Mouse (Mus musculus): ENCODE data around the gene Ltbp1.

Ltbp1 gene

DNA sequence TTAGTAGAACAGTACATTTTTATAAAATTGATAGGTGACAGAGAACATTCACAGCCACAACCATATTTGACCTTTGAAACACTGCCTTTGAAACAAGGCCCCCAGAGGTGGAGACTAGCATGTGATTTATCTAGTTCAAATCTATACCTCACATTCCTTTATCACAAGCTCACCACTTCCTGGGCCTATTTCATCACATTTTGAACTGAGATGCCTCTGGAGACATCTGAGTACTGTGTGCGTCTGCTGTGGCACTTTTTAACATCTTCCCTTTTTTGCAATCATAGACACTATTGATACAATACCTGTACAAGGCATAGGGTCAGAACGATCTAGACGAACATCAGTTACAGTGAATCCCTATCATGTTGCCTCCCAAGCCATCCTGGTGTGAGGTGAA is 232.1 kb downstream of the Ltbp1 start:
- no peak for DNase-seq (ENCODE audit: low spot score)

DNA sequence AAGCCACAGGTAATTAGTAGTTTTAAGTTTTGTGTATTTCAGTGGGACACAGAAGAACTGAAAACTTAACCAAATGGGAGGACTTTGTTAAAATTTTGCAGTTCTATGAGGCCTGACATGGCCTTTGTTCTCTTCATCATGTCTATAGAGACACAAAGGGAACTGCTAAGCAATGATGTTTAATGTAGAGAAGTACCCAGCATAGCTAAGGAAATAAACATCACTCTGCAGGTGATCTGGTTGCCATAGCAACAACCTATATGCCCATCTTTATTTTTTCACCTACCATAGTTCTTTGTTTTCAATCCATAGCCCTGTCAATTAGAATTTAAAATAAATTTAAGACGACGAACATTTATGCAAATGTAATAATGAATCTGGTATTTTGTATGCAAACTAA is 233.3 kb downstream of the Ltbp1 start:
- DNase-seq (ENCODE audit: low spot score) = no peak

GRCm38 (mm10) chr17:75239545-75239944 is 234.2 kb downstream of the Ltbp1 start:
- DNase-seq (ENCODE audit: low spot score) = peak; percentile 13

DNA sequence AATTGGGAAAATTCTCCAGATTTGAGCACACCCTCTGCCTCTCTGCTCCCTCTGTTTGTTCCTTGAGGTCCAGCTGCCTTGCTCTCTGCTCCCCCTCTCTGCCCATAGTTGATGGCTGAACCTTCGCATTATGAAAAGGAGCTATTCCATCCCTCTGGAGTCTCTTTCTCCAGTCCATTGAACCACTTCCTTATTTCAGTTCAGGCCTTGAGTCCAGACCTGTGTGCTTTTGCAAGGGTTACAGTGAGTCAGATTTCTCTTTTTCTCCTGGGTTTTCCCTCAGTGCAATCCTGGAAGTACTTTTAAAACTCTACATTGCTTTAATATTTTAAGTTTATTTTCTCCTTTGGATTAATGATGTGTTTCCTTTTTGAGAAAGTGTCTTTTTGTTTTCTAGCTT is 236.7 kb downstream of the Ltbp1 start:
- DNase-seq (ENCODE audit: low spot score) = no peak

DNA sequence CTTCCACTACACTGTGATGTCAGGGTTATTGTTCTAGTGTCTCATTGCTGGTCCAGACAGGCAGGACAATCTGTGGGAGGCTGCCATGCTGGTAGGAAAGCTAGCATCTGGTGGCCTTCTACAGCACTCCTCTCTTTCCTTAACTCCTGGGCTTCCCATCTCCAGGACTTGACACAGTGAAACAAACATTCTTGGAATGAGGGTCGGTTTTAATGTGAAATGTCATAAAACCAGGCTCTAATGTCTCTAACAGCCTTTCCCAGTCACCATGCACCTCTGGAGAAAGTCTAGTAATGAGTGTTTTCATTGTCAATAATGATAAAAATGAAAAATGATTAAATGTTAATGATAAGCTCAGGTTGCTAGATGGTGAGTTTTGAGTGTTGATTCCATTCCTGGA is 237.9 kb downstream of the Ltbp1 start:
- no peak for DNase-seq (ENCODE audit: low spot score)

- DNase-seq (ENCODE audit: low spot score) = no peak
Measured at GRCm38 (mm10) chr17:75244148-75244547, 238.8 kb downstream of the Ltbp1 start.

DNA sequence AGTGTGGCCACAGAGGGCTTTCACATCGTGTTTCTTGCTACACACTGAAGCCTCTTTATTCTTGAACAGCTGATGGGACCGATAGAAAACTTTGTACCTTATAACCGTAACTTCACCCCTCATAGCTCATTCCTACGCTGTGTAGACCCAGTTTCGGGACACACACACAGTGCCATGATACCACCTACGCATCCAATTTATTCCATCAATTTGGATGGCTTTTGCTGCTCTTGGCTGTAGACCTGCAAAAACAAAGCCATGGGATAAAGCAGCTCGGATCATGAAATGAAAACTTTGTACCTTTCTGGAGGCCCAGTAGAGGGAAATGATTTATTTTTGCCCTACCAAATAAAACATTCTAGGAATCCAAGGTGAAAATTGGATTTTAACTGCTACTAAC is 239.7 kb downstream of the Ltbp1 start:
- no peak for DNase-seq (ENCODE audit: low spot score)

- no peak for DNase-seq (ENCODE audit: low spot score)
Measured at GRCm38 (mm10) chr17:75248632-75249031, 243.3 kb downstream of the Ltbp1 start.

DNA sequence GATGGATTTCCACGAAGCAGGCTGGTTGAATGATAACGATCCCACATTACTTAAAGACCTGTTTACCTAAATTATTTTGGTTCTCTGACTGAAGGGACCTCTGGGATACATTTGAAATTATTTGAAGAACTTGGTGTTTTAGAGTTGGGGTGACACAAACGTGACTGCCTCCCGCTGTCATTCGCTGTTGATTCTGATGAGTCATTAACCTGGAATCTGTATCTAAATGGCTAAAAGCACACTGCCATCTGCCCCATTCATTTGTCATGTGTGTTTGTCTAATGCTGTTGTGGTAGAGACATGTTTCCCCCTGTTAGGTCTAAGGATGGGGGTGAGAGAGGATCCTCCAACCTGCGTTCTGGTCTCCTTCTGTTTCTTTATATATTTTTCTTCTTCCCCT is 245.2 kb downstream of the Ltbp1 start:
- DNase-seq (ENCODE audit: low spot score) = no peak

DNA sequence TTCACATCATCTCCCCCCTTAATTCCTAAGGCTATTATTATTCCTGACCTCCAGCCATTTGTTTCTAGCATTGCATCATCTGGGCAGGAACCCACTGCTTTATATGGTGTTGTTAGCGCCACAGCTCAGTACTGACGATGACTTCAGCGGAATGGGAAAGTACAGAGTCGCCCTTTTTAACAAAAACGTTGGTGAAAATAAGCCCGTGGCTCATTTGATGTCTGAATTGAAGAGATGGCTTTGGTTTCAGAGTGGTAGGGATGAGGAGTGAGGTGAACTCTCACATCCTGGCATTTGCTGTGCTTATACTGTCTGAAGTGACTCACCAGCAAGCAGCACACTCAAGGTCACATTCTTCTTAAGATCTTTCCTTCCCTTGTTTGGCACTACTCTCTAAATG is 245.7 kb downstream of the Ltbp1 start:
- DNase-seq (ENCODE audit: low spot score) = no peak

- DNase-seq (ENCODE audit: low spot score) = no peak
Measured at GRCm38 (mm10) chr17:75252540-75252939, 247.2 kb downstream of the Ltbp1 start.

- no peak for DNase-seq (ENCODE audit: low spot score)
Measured at GRCm38 (mm10) chr17:75254909-75255308, 249.5 kb downstream of the Ltbp1 start.

GRCm38 (mm10) chr17:75255967-75256366 is 250.6 kb downstream of the Ltbp1 start:
- no peak for DNase-seq (ENCODE audit: low spot score)

DNA sequence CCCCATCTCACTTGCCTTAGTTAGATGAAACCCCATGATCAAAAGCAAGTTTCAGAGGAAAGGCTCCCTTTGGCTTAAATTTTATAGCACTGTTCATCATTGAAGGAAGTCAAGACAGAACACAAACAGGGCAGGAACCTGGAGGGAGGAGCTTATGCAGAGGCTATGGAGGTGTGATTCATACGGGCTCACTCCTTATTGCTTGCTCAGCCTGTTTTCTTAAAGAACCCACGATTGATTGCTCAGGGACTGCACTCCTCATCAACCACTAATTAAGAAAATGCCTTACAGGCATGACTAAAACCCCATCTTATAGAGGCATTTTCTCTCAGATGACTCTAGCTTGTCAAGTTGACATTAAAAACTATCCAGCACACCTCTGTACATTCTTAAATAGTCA is 253.1 kb downstream of the Ltbp1 start:
- DNase-seq (ENCODE audit: low spot score) = no peak

DNA sequence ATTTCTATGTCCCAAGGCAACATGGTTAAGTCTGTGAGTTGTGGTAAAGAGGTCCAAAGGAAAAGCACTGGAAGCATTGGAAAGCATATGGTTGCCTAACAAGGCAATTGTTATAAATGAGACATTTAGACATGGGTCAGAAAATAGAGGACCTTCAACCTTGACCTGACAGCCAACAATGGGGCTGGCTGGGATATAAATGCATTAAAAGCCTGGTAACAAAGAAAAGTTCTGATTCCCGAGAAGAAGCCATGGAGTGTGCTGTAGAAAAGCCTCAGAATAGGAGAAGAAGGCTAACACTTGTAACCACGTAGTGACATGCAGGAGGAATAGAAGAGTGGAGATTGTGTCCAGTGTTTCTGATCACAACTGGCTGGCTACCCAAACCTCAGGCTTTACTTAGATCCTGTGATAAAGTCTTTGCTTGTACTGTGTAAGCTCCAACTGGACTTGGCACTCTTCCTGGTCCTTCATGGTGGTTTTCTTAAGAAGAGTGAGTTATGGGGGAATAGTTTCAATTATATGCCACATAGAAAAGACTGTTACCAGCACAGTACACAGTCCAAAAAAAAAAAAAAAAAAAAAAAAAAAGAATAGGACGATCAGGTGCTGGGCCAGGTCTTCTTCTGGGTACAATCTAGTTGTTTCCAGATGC is 258.1 kb downstream of the Ltbp1 start:
- no peak for DNase-seq (ENCODE audit: low spot score)

GRCm38 (mm10) chr17:75268506-75268905 is 263.1 kb downstream of the Ltbp1 start:
- DNase-seq (ENCODE audit: low spot score) = no peak

GRCm38 (mm10) chr17:75272446-75272845 is 267.1 kb downstream of the Ltbp1 start:
- DNase-seq (ENCODE audit: low spot score) = no peak

DNA sequence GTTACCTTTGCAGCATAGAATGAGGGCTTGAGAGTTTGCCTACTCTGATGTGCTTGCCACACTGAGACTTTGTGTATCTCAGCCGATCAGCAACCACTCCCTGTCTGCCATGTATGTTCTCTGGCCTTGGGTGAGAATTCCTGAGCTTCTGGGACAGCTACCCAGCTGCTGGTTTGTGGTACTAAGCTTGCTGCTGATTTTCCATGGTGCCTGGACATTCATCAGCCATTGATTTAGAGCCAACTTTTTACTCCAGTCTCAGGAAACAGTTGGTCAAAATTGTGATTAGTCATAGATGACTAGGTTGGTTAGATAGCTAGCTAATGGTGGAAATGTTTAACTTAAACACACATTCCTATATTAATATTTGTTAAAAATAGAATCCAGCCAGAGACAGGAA is 267.9 kb downstream of the Ltbp1 start:
- no peak for DNase-seq (ENCODE audit: low spot score)

- no peak for DNase-seq (ENCODE audit: low spot score)
Measured at GRCm38 (mm10) chr17:75275302-75275701, 269.9 kb downstream of the Ltbp1 start.

DNA sequence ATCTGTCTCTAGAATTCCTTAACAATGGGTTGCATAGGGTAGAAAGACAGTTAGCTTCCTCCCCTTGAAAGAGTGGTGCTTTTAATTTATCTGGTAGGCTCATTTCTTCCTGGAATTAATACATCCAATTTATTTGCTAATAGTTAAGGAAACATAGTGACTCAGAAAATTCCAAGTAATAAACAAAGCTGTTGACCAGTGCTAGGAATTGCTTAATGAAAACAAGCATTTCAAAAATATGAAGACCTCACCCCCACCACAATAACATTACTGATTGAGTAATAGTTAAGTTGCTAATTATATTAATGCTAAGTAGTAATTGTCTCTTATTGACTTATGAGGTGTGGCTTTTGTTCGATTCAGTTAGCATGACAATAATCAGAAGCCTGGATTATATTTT is 272.7 kb downstream of the Ltbp1 start:
- no peak for DNase-seq (ENCODE audit: low spot score)

DNA sequence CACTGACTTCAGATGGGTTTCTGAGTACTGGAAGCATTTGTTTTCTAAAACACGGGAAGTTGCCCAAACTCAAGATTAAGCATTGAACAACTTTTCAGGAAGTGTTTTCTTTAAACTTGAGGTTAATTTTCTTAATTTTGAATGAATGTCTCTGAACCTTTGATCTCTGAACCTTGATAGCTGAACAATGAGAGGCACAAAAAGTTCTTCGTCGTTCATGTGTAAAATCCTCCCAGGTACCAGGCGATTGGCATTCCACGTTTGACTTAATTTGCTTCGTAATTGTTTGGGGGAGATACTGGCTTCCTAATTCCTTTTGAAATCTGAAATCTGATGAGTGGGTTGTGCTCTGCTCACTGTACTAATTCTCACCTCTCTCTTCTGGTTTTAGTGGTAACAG is 273.2 kb downstream of the Ltbp1 start:
- no peak for DNase-seq (ENCODE audit: low spot score)

DNA sequence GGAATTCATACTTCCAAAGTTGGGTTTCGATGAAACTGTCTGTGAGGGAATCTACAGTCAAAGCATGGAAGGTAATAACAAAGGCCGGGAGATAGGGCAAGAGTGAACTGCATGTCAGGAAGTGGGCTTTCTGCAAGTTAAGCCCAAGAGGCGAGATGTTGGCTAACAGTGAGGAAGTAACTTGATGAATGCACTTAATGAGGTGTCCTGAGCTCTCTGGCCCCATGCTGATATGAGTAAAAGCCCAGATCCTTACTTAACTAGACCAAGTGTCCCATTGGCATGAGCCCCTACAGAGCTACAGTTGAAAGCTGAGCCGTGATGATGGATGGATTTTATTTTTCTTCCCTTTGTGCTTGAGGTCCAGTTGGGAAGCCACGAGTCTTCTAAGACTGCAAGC is 276.0 kb downstream of the Ltbp1 start:
- DNase-seq (ENCODE audit: low spot score) = no peak

DNA sequence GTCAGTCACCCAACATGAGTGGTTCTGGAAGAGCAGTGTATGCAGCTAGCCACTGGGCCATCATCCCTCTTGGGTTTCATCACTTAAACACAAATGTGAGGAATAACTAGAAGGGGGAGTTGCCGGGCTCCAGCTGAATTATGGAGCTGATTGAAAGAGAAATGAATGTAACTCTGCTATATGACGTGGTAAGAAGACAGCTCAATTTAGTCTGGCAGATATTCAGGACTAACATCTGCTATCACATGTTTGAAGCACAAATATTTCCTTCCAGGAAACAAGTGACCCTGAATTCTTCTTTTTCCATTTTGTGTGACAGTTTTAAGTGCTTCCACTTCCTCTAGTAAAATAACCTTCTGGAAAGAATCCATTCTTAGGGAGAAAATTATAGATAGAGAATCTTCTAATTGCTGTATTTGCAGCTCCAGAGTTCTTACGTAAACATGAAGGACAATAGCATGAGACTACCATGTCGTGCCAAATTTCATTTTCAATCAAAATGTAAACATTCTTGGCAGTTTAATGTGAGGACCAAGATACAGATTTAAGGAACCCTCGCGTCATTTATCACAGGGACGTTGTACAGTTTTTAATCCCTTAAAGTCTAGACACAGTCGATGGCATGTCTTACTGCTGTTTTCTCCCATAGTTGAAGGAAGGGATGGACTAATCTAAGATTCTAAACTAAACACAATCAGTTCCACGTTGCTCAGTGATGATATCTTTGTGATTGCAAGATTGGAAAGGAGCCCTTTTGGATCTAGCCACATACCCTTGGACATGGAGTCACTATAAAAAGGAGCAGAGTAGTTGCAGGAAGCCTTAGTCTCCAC is 279.7 kb downstream of the Ltbp1 start:
- no peak for DNase-seq (ENCODE audit: low spot score)

DNA sequence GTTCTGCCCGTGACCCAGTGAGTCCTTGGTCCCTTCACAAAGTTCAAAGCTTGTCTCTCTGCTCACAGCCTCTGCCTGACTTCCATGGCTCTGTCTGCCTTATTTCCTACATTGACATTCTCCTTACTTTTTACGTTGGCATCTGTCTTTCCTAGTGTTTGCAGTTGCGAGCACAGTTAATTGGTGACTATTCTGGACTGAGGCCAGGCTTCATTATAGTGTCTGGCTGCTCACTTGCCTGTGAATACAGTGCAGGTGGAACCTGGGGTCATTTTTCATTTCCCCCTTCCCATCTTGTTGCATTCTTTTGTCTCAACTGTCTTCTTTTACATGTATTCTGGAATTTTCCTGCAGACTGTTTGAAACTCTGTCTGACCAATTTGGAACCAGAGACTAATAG is 287.6 kb downstream of the Ltbp1 start:
- DNase-seq (ENCODE audit: low spot score) = no peak

All from adipocyte (in vitro differentiated cells).